Mouse (Mus musculus) heart, adult 2 months (tissue): Measurements from ENCODE around the gene Prim1. TPM values are rescaled to one million over a fixed set of nuclear protein-coding genes. Genes with fewer than 3 reads are reported as not detected.

ENCODE experiments used
- DNase-seq, 2 experiments: peaks; one replicate each; pipeline ENCODE4 v3.0.0; 2021
- H3K27ac ChIP-seq: fragments of 200-600 bp; 2 replicates; pipeline ENCODE4 v1.8.1; 2022
- H3K27me3 ChIP-seq: fragments of 200-500 bp; 2 replicates; pipeline ENCODE4 v1.6.1; 2012; ENCODE audit warnings: mild to moderate bottlenecking, low read length, inconsistent platforms, mixed read lengths; ENCODE audit not compliant: control insufficient read depth, insufficient read depth
- H3K36me3 ChIP-seq: fragments of 200-500 bp; 2 replicates; pipeline ENCODE4 v1.6.1; 2012; ENCODE audit warnings: low read length, inconsistent platforms; ENCODE audit not compliant: control insufficient read depth, insufficient read depth
- H3K4me1 ChIP-seq: fragments of 200-500 bp; 2 replicates; pipeline ENCODE4 v1.6.1; 2011; ENCODE audit warnings: low read length; ENCODE audit not compliant: control insufficient read depth, insufficient read depth
- H3K4me3 ChIP-seq: fragments of 200-600 bp; 2 replicates; pipeline ENCODE4 v1.8.1; 2022
- H3K79me2 ChIP-seq: fragments of 200-500 bp; replicated peaks from 2 replicates; pipeline ENCODE4 v1.6.1; 2012; ENCODE audit warnings: mild to moderate bottlenecking, inconsistent platforms, low read length, moderate library complexity, mixed read lengths; ENCODE audit not compliant: control insufficient read depth, insufficient read depth
- H3K9ac ChIP-seq: fragments of 200-500 bp; 2 replicates; pipeline ENCODE4 v1.6.1; 2012; ENCODE audit warnings: low read depth, mild to moderate bottlenecking, control low read depth, inconsistent platforms, low read length, mixed read lengths
- CTCF ChIP-seq: fragments of 200-600 bp; IDR thresholded peaks from 2 replicates; pipeline ENCODE4 v1.8.1; 2022; ENCODE audit warnings: antibody characterized with exemption, mild to moderate bottlenecking, moderate library complexity
- EP300 ChIP-seq: fragments of 200-500 bp; IDR thresholded peaks from 2 replicates; pipeline ENCODE4 v1.6.1; 2011; ENCODE audit warnings: low read depth, low read length, control low read depth; ENCODE audit not compliant: insufficient read depth
- POLR2A ChIP-seq: fragments of 200-500 bp; IDR thresholded peaks from 2 replicates; pipeline ENCODE4 v1.6.1; 2011; ENCODE audit warnings: mild to moderate bottlenecking, low read depth, low read length, control low read depth; ENCODE audit not compliant: insufficient read depth
- WGBS: fragments of 180-500 bp; shearing (Covaris S2); methylation state at CpG from one replicate; pipeline ENCODE4 v1.1.7; 2018; 5-methylcytosine and 5-hydroxymethylcytosine counted together
- intact Hi-C: fragments of 180-260 bp; cut with DNase I; formaldehyde crosslinking; loops from one replicate; pipeline ENCODE4 v1.15.1; 2025
- polyA plus RNA-seq: library from polyadenylated mRNA; depleted of rRNA; stranded (reverse); fragments of >200 nt; gene quantifications from 2 replicates; pipeline ENCODE4 v1.2.3, GENCODE M21; 2012
- total RNA-seq, 2 experiments: library from RNA; stranded (reverse); gene quantifications; 2 replicates each; pipeline ENCODE4 v1.2.3; 2021

Prim1 gene
- total and polyA plus RNA-seq, 3 experiments: 1.2 to 1.7 (median 1.7) TPM

GRCm38 (mm10) chr10:128023496-128023895 lies 8.5 kb downstream of the Prim1 start:
- Histone ChIP-seq H3K4me1 (no peaks in the 10 kb centered on the region), H3K36me3 (no peaks in the 10 kb centered on the region), H3K4me3 (no peak overlapping the region), H3K27me3 (no peaks in the 10 kb centered on the region), H3K9ac (no peak overlapping the region), H3K27ac (no peak overlapping the region), H3K79me2 (no peaks in the 10 kb centered on the region)
- intact Hi-C loops: no loop called here
- DNase-seq: no peak
- no peak for TF ChIP-seq CTCF
- TF ChIP-seq POLR2A: no peak
- TF ChIP-seq EP300: no peak
- WGBS: 97% methylated on average over 10 of the region's 10 CpGs

- WGBS: 95% methylated on average over 7 of the region's 7 CpGs
- Histone ChIP-seq H3K36me3 (no peaks in the 10 kb centered on the region; the same call in 1 of the 2 replicates), H3K27me3 (no peaks in the 10 kb centered on the region), H3K27ac (no peak overlapping the region), H3K79me2 (no peaks in the 10 kb centered on the region), H3K4me3 (no peak overlapping the region), H3K9ac (no peak overlapping the region), H3K4me1 (peaks cover 2% of the 10 kb centered on the region)
- intact Hi-C loops: no loop called here
- no peak for TF ChIP-seq EP300
- TF ChIP-seq POLR2A: no peak
- TF ChIP-seq CTCF: no peak
- DNase-seq: no peak
Observed at GRCm38 (mm10) chr10:128029931-128030330, 15.0 kb downstream of the Prim1 start.

GRCm38 (mm10) chr10:128030860-128031259 lies 15.9 kb downstream of the Prim1 start:
- Histone ChIP-seq H3K36me3 (no peaks in the 10 kb centered on the region; the same call in 1 of the 2 replicates), H3K4me3 (no peak overlapping the region), H3K27me3 (no peaks in the 10 kb centered on the region), H3K4me1 (peaks cover 2% of the 10 kb centered on the region), H3K79me2 (peaks cover 2% of the 10 kb centered on the region; the same call in 1 of the 2 replicates), H3K27ac (no peak overlapping the region), H3K9ac (no peak overlapping the region)
- no peak for TF ChIP-seq POLR2A
- no peak for TF ChIP-seq CTCF
- no peak for TF ChIP-seq EP300
- no peak for DNase-seq
- intact Hi-C loops: no loop called here
- 24% methylated on average over 2 of the region's 2 CpGs for whole genome bisulfite sequencing

- H3K9ac ChIP-seq: peak overlapping the region; percentile 31; the same call in 1 of the 2 replicates
- H3K4me3 ChIP-seq: peak overlapping the region; percentile 94
- H3K27me3 ChIP-seq: no peaks in the 10 kb centered on the region
- peak; percentile 61 to 75 for DNase-seq
- H3K4me1 ChIP-seq: peaks cover 13% of the 10 kb centered on the region
- TF ChIP-seq POLR2A: peak; percentile 66; the same call in 1 of the 2 replicates
- 0 out of 2 replicates have a peak, but pooled peaks have one; percentile 13 for TF ChIP-seq EP300
- no peak for TF ChIP-seq CTCF
- H3K79me2 ChIP-seq: peaks cover 12% of the 10 kb centered on the region
- WGBS: 3% methylated on average over 10 of the region's 10 CpGs
- H3K36me3 ChIP-seq: peaks cover 32% of the 10 kb centered on the region
- intact Hi-C loops: loop anchor here (1.0 kb wide), 1 partner anchor 46 kb away; the partner anchor contains the start of gene Atp5b
- peak overlapping the region; percentile 98 for H3K27ac ChIP-seq
Observed at GRCm38 (mm10) chr10:128036746-128037425, 21.9 kb downstream of the Prim1 start.

- peaks cover 32% of the 10 kb centered on the region for H3K36me3 ChIP-seq
- H3K4me1 ChIP-seq: peaks cover 13% of the 10 kb centered on the region
- H3K79me2 ChIP-seq: peaks cover 12% of the 10 kb centered on the region
- H3K9ac ChIP-seq: no peak overlapping the region
- DNase-seq: no peak
- H3K27me3 ChIP-seq: no peaks in the 10 kb centered on the region
- intact Hi-C loops: loop anchor here (1.0 kb wide), 1 partner anchor 45 kb away; the partner anchor contains the start of gene Atp5b
- 49% methylated on average over 3 of the region's 3 CpGs for WGBS
- peak overlapping the region; percentile 5; the same call in 1 of the 2 replicates for H3K27ac ChIP-seq
- TF ChIP-seq CTCF (no peak), POLR2A (no peak), EP300 (no peak)
- no peak overlapping the region; the same call in 1 of the 2 replicates for H3K4me3 ChIP-seq
Observed at GRCm38 (mm10) chr10:128037921-128038320, 23.0 kb downstream of the Prim1 start.

- 29% methylated on average over 5 of the region's 5 CpGs for whole genome bisulfite sequencing
- no peak for TF ChIP-seq CTCF
- TF ChIP-seq POLR2A: no peak
- TF ChIP-seq EP300: no peak
- Histone ChIP-seq H3K9ac (no peak overlapping the region), H3K27me3 (no peaks in the 10 kb centered on the region), H3K4me1 (peaks cover 13% of the 10 kb centered on the region), H3K79me2 (peaks cover 13% of the 10 kb centered on the region), H3K27ac (no peak overlapping the region), H3K36me3 (peaks cover 38% of the 10 kb centered on the region), H3K4me3 (no peak overlapping the region)
- DNase-seq: peak; percentile 32
- intact Hi-C loops: no loop called here
Observed at GRCm38 (mm10) chr10:128039167-128039566, 24.2 kb downstream of the Prim1 start.
